Comparison of ENCODE assay signal across 29 mouse cellular contexts in the genomic region with DNA sequence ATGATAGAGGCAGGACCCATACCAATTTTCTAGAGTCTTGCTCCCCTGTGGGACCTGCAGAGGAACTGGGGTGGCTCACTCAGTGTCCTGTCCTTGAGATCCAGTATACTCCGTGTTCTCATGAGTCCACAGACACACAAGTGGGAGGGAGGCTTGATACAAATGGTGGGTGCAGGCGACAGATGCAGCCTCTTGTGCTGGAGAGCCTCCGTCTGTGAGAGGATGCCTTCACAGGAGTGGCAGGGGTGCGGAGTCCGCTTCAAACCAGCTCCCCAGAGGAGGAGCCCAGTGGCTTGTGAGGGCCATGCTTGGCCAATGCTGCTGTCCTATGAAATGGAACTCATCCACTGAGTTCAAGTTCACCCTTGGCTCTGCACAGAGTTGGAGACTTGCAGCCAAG. TPM values are rescaled to one million over a fixed set of nuclear protein-coding genes. Genes with fewer than 3 reads are reported as not detected.
A peak's percentile ranks its signal among the peaks of the same experiment; 100 is the strongest.
DNase-seq lines count a peak whose midpoint lies in the region; ATAC-seq lines count a peak whose summit lies in the region.
"Had no signal": no experiment of that assay in that cellular context is flagged by ENCODE, and none has a peak within 500 bp of the region (broad histone marks: within the 10 kb centered on the region; RNA-seq: fewer than 3 reads in every experiment).

No protein-coding gene starts in this region.

- ATAC-seq in forebrain, embryonic 11.5 days (replicated peaks; ENCODE audit: low FRiP score), result no peak
- no peak for ATAC-seq in hindbrain, embryonic 13.5 days (ENCODE audit: low FRiP score)
- ATAC-seq in hindbrain, embryonic 12.5 days (ENCODE audit: low FRiP score), result no peak
- ATAC-seq: activated CD4-positive, CD25-positive, alpha-beta regulatory T cell, adult 4 months; hindbrain, embryonic 16.5 days had no signal

- H3K27ac ChIP-seq in forebrain, embryonic 10.5 days, result peak overlapping the region; percentile 33; the same call in 1 of the 2 replicates
- no peak overlapping the region for H3K27ac ChIP-seq in forebrain, embryonic 11.5 days (ENCODE audit: low read depth, low read length)
- no peak overlapping the region for H3K27ac ChIP-seq in hindbrain, embryonic 13.5 days
- no peak overlapping the region for H3K27ac ChIP-seq in hindbrain, embryonic 12.5 days
- H3K27ac ChIP-seq: forebrain, embryonic 12.5 days; forebrain, embryonic 15.5 days; gastrocnemius, adult 2 months had no signal

- peaks cover 73% of the 10 kb centered on the region for H3K27me3 ChIP-seq in forebrain, embryonic 10.5 days (ENCODE audit: poor library complexity, severe bottlenecking)
- peaks cover 7% of the 10 kb centered on the region for H3K27me3 ChIP-seq in forebrain, embryonic 11.5 days (ENCODE audit: control insufficient read depth, insufficient read depth, low read length)
- H3K27me3 ChIP-seq in hindbrain, embryonic 13.5 days, result peaks cover 30% of the 10 kb centered on the region
- peaks cover 38% of the 10 kb centered on the region for H3K27me3 ChIP-seq in hindbrain, embryonic 12.5 days

- WGBS in forebrain, embryonic 10.5 days, result 54% methylated on average over 5 of the region's 5 CpGs
- 55% methylated on average over 5 of the region's 5 CpGs for WGBS in forebrain, embryonic 11.5 days
- WGBS in hindbrain, embryonic 13.5 days, result 66% methylated on average over 5 of the region's 5 CpGs
- 61% methylated on average over 5 of the region's 5 CpGs for WGBS in hindbrain, embryonic 12.5 days

- no peaks in the 10 kb centered on the region for H3K36me3 ChIP-seq in forebrain, embryonic 10.5 days (replicated peaks)
- no peaks in the 10 kb centered on the region for H3K36me3 ChIP-seq in forebrain, embryonic 11.5 days (ENCODE audit: control insufficient read depth, insufficient read depth, low read length)
- H3K36me3 ChIP-seq in hindbrain, embryonic 13.5 days, result peaks cover 11% of the 10 kb centered on the region; the same call in 1 of the 2 replicates
- H3K36me3 ChIP-seq in hindbrain, embryonic 12.5 days, result no peaks in the 10 kb centered on the region
- H3K36me3 ChIP-seq: forebrain, embryonic 12.5 days had no signal

- no peak overlapping the region for H3K4me2 ChIP-seq in forebrain, embryonic 11.5 days (ENCODE audit: low read depth, low read length, severe bottlenecking)
- H3K4me2 ChIP-seq in hindbrain, embryonic 13.5 days, result no peak overlapping the region
- no peak overlapping the region for H3K4me2 ChIP-seq in hindbrain, embryonic 12.5 days (replicated peaks)
- H3K4me2 ChIP-seq: forebrain, embryonic 12.5 days; forebrain, embryonic 15.5 days; heart, embryonic 11.5 days had no signal

- peaks cover 23% of the 10 kb centered on the region for H3K4me1 ChIP-seq in forebrain, embryonic 10.5 days
- H3K4me1 ChIP-seq in forebrain, embryonic 11.5 days (replicated peaks; ENCODE audit: control insufficient read depth, insufficient read depth, low read length), result peaks cover 5% of the 10 kb centered on the region
- H3K4me1 ChIP-seq in hindbrain, embryonic 13.5 days (replicated peaks), result peaks cover 19% of the 10 kb centered on the region
- H3K4me1 ChIP-seq in hindbrain, embryonic 12.5 days, result peaks cover 9% of the 10 kb centered on the region

- no peak for DNase-seq in forebrain, embryonic 10.5 days (ENCODE audit: extremely low spot score, low spot score)
- no peak for DNase-seq in forebrain, embryonic 11.5 days (ENCODE audit: low spot score)
- DNase-seq in layer of hippocampus, postnatal 36 days, result peak; percentile 56 to 61
- DNase-seq in layer of hippocampus, adult 9-10 months (ENCODE audit: low spot score), result no peak
- peak; percentile 46 for DNase-seq in right cerebral cortex, adult 18-20 months
- no peak for DNase-seq in right cerebral cortex, postnatal 25 days
- DNase-seq: adrenal gland, adult 8-10 months; adrenal gland, postnatal 25 days; cerebellum, adult 18-20 months; cerebellum, adult 9-10 months; cerebellum, postnatal 14 days; gastrocnemius, adult 2 months; heart, adult 11 months had no signal

- no peak overlapping the region for H3K9ac ChIP-seq in forebrain, embryonic 11.5 days (ENCODE audit: low read length)
- H3K9ac ChIP-seq in hindbrain, embryonic 13.5 days, result peak overlapping the region; percentile 49; the same call in 1 of the 2 replicates
- no peak overlapping the region for H3K9ac ChIP-seq in hindbrain, embryonic 12.5 days
- H3K9ac ChIP-seq: forebrain, embryonic 15.5 days had no signal

- H3K9me3 ChIP-seq in forebrain, embryonic 10.5 days, result no peaks in the 10 kb centered on the region
- no peaks in the 10 kb centered on the region for H3K9me3 ChIP-seq in forebrain, embryonic 11.5 days (ENCODE audit: control insufficient read depth, low read length)
- no peaks in the 10 kb centered on the region for H3K9me3 ChIP-seq in hindbrain, embryonic 13.5 days
- no peaks in the 10 kb centered on the region for H3K9me3 ChIP-seq in hindbrain, embryonic 12.5 days (replicated peaks)
- H3K9me3 ChIP-seq: forebrain, embryonic 12.5 days; forebrain, embryonic 15.5 days had no signal

- H3K4me3 ChIP-seq in forebrain, embryonic 10.5 days, result no peak overlapping the region
- H3K4me3 ChIP-seq in forebrain, embryonic 11.5 days (ENCODE audit: low read depth, low read length), result no peak overlapping the region
- no peak overlapping the region for H3K4me3 ChIP-seq in hindbrain, embryonic 13.5 days
- H3K4me3 ChIP-seq in hindbrain, embryonic 12.5 days, result no peak overlapping the region
- H3K4me3 ChIP-seq: forebrain, embryonic 12.5 days; forebrain, embryonic 15.5 days; gastrocnemius, adult 2 months had no signal

RNA-seq across cellular contexts. Expression of a gene that starts 17.2 kb away (rescaled TPM):
- polyA plus RNA-seq in forebrain, embryonic 10.5 days (2016; fragmentation: Nextera tagmentation; extraction: Ambion mirVana), result 0.06 TPM in 1 of 2 replicates, not detected in the other
- polyA plus RNA-seq in forebrain, embryonic 11.5 days (2014; fragmentation: Nextera tagmentation; extraction: Ambion mirVana), result not detected in 2 replicates
- 0.78 and 1.2 TPM in 2 replicates for polyA plus RNA-seq in hindbrain, embryonic 13.5 days (2015; fragmentation: Nextera tagmentation; extraction: Ambion mirVana)
- polyA plus RNA-seq in hindbrain, embryonic 12.5 days (2016; fragmentation: Nextera tagmentation; extraction: Ambion mirVana), result 0.37 and 0.64 TPM in 2 replicates
- not detected for total RNA-seq in layer of hippocampus, postnatal 36 days (2021)
- total RNA-seq: adrenal gland, adult 8-10 months; adrenal gland, postnatal 25 days; gastrocnemius, adult 2 months; gastrocnemius, postnatal 14 days; gastrocnemius, postnatal 4 days; heart, adult 8-10 months; heart, postnatal 25 days; hematopoietic stem cell, adult 5-6 weeks had no signal
- polyA plus RNA-seq: activated CD4-positive, CD25-positive, alpha-beta regulatory T cell, adult 4 months; embryonic facial prominence, embryonic 11.5 days; embryonic facial prominence, embryonic 14.5 days; heart, embryonic 11.5 days; heart, embryonic 14.5 days; heart, postnatal 0 days had no signal

RNA-seq across cellular contexts. Expression of a gene that starts 37.4 kb away (rescaled TPM):
- polyA plus RNA-seq in forebrain, embryonic 10.5 days (2016; fragmentation: Nextera tagmentation; extraction: Ambion mirVana), result 11.9 and 15.0 TPM in 2 replicates
- 50.7 and 54.1 TPM in 2 replicates for polyA plus RNA-seq in forebrain, embryonic 11.5 days (2014; fragmentation: Nextera tagmentation; extraction: Ambion mirVana)
- 35.5 and 37.7 TPM in 2 replicates for polyA plus RNA-seq in hindbrain, embryonic 13.5 days (2015; fragmentation: Nextera tagmentation; extraction: Ambion mirVana)
- 60.7 and 66.1 TPM in 2 replicates for polyA plus RNA-seq in hindbrain, embryonic 12.5 days (2016; fragmentation: Nextera tagmentation; extraction: Ambion mirVana)
- total RNA-seq in layer of hippocampus, postnatal 36 days (2021), result 100 to 1,000 TPM; 203 to 211 TPM
- total RNA-seq: hematopoietic stem cell, adult 5-6 weeks had no signal
- polyA plus RNA-seq: activated CD4-positive, CD25-positive, alpha-beta regulatory T cell, adult 4 months had no signal

Comparison
In these comparisons a context has a peak if more than half of its experiments do, and no peak if none do; other contexts are left out.
1. DNase-seq: peak in layer of hippocampus, postnatal 36 days (2 of 2) and right cerebral cortex, adult 18-20 months (single experiment); none in forebrain, embryonic 10.5 days (single experiment), forebrain, embryonic 11.5 days (single experiment), layer of hippocampus, adult 9-10 months (single experiment) and right cerebral cortex, postnatal 25 days (single experiment).